Mouse (Mus musculus) cerebellum, postnatal 4 days (tissue): ENCODE data around the gene Sirt7.

Source experiments
- DNase-seq, 2 experiments: peaks; one replicate each; pipeline ENCODE4 v3.0.0; 2022; ENCODE audit warnings: low spot score in 2 of 2, mixed read lengths in 1 of 2

The Sirt7 gene

GRCm38 (mm10) chr11:120625152-120625775 is at the start of gene Sirt7:
Gene Sirt7, minus strand, starts transcription at chr11:120625240.
- DNase-seq: no peak

- no peak for DNase-seq
These were observed 48.6 kb upstream of the Sirt7 start for GRCm38 (mm10) chr11:120673594-120674122.

GRCm38 (mm10) chr11:120672687-120673593 is 47.9 kb upstream of the Sirt7 start, which contains the start of gene Aspscr1:
Gene Aspscr1, plus strand, starts transcription at chr11:120672973.
- peak; percentile 84 to 94 for DNase-seq

- no peak for DNase-seq
These were observed 41.6 kb upstream of the Sirt7 start for GRCm38 (mm10) chr11:120666617-120667016.

- DNase-seq: no peak
These were observed 40.4 kb upstream of the Sirt7 start for GRCm38 (mm10) chr11:120665406-120665805.

- DNase-seq: no peak
These were observed 38.7 kb upstream of the Sirt7 start for GRCm38 (mm10) chr11:120663714-120664113.

GRCm38 (mm10) chr11:120662759-120663158 is 37.7 kb upstream of the Sirt7 start:
- no peak for DNase-seq

GRCm38 (mm10) chr11:120661076-120661460 is 36.0 kb upstream of the Sirt7 start, which contains the start of gene Notum:
Gene Notum, minus strand, starts transcription at chr11:120661175.
- no peak for DNase-seq

GRCm38 (mm10) chr11:120660301-120661075 is 35.4 kb upstream of the Sirt7 start:
- peak in 1 of 2 experiments; percentile 39 for DNase-seq

GRCm38 (mm10) chr11:120659509-120660300 is 34.7 kb upstream of the Sirt7 start:
- DNase-seq: no peak

- peak in 1 of 2 experiments; percentile 71 for DNase-seq
These were observed 33.9 kb upstream of the Sirt7 start for GRCm38 (mm10) chr11:120658876-120659410.

GRCm38 (mm10) chr11:120657301-120657700 is 32.3 kb upstream of the Sirt7 start:
- no peak for DNase-seq

- DNase-seq: no peak
These were observed 29.7 kb upstream of the Sirt7 start for GRCm38 (mm10) chr11:120654741-120655140.

GRCm38 (mm10) chr11:120651872-120652271 is 26.8 kb upstream of the Sirt7 start:
- no peak for DNase-seq

- DNase-seq: no peak
These were observed 23.0 kb upstream of the Sirt7 start, which contains the start of gene Myadml2 for GRCm38 (mm10) chr11:120648001-120648476. Gene Myadml2, minus strand, starts transcription at chr11:120648158.

- no peak for DNase-seq
These were observed 22.2 kb upstream of the Sirt7 start for GRCm38 (mm10) chr11:120647047-120647830.

GRCm38 (mm10) chr11:120643601-120643987 is 18.6 kb upstream of the Sirt7 start, which contains the start of gene Pycr1:
Gene Pycr1, minus strand, starts transcription at chr11:120643769.
- peak; percentile 82 to 92 for DNase-seq

- no peak for DNase-seq
These were observed 18.0 kb upstream of the Sirt7 start for GRCm38 (mm10) chr11:120642939-120643600.

- no peak for DNase-seq
These were observed 16.8 kb upstream of the Sirt7 start for GRCm38 (mm10) chr11:120641869-120642268.
